Mouse (Mus musculus) activated CD4-positive, CD25-positive, alpha-beta regulatory T cell, adult 4 months (primary cell): ENCODE measurements around the gene C2cd4b. TPM values are rescaled to one million over a fixed set of nuclear protein-coding genes. Genes with fewer than 3 reads are reported as not detected.

Experiments
- ATAC-seq: one replicate; pipeline ENCODE4 v1.8.0; 2017
- polyA plus RNA-seq, 2 experiments: library from polyadenylated mRNA; unstranded; fragments of 100-300 nt; shearing (Covaris generic); gene quantifications; one replicate each; pipeline ENCODE4 v1.2.1; 2017

C2cd4b gene
- polyA plus RNA-seq, 2 experiments from 2014 or later, result not detected

GRCm38 (mm10) chr9:67778553-67778952, 19.3 kb downstream of the C2cd4b start:
- ATAC-seq, result no peak

GRCm38 (mm10) chr9:67782786-67783185, 23.5 kb downstream of the C2cd4b start:
- ATAC-seq, result no peak

GRCm38 (mm10) chr9:67783464-67783863, 24.2 kb downstream of the C2cd4b start:
- no peak for ATAC-seq

- ATAC-seq, result no peak
Observed at GRCm38 (mm10) chr9:67783925-67784324, 24.7 kb downstream of the C2cd4b start.

- no peak for ATAC-seq
Observed at GRCm38 (mm10) chr9:67786311-67786710, 27.1 kb downstream of the C2cd4b start.

GRCm38 (mm10) chr9:67787671-67788070, 28.4 kb downstream of the C2cd4b start:
- ATAC-seq, result no peak

- ATAC-seq, result peak; percentile 54
Observed at GRCm38 (mm10) chr9:67792405-67792804, 33.2 kb downstream of the C2cd4b start.

- ATAC-seq, result no peak
Observed at GRCm38 (mm10) chr9:67793501-67793900, 34.3 kb downstream of the C2cd4b start.

- ATAC-seq, result no peak
Observed at GRCm38 (mm10) chr9:67794216-67794615, 35.0 kb downstream of the C2cd4b start.

GRCm38 (mm10) chr9:67794668-67795067, 35.4 kb downstream of the C2cd4b start:
- no peak for ATAC-seq

GRCm38 (mm10) chr9:67795205-67795675, 36.0 kb downstream of the C2cd4b start:
- ATAC-seq, result no peak

GRCm38 (mm10) chr9:67799078-67799819, 40.0 kb downstream of the C2cd4b start:
- peak; percentile 93 for ATAC-seq

- ATAC-seq, result no peak
Observed at GRCm38 (mm10) chr9:67802241-67802640, 43.0 kb downstream of the C2cd4b start.

GRCm38 (mm10) chr9:67807000-67807399, 47.8 kb downstream of the C2cd4b start:
- ATAC-seq, result no peak

- ATAC-seq, result no peak
Observed at GRCm38 (mm10) chr9:67810527-67810926, 51.3 kb downstream of the C2cd4b start.

Other genes with a start within 250 kb of the C2cd4b start
- gene Tln2, start 199.7 kb upstream of the C2cd4b start, polyA plus RNA-seq, result under 1 TPM; 0.34 to 0.48 TPM
- gene C2cd4a, start 72.9 kb downstream of the C2cd4b start, polyA plus RNA-seq, result not detected
- gene Vps13c, start 81.0 kb downstream of the C2cd4b start, polyA plus RNA-seq, result 10 to 100 TPM; 16.6 to 17.6 TPM